Mouse (Mus musculus): ENCODE results near the gene Cacna1c. TPM values are rescaled to one million over a fixed set of nuclear protein-coding genes. Genes with fewer than 3 reads are reported as not detected.
A peak's percentile ranks its signal among the peaks of the same experiment; 100 is the strongest.

Cacna1c gene
- polyA plus RNA-seq, 1 experiment from 2014 or later = 4.8 TPM

DNA sequence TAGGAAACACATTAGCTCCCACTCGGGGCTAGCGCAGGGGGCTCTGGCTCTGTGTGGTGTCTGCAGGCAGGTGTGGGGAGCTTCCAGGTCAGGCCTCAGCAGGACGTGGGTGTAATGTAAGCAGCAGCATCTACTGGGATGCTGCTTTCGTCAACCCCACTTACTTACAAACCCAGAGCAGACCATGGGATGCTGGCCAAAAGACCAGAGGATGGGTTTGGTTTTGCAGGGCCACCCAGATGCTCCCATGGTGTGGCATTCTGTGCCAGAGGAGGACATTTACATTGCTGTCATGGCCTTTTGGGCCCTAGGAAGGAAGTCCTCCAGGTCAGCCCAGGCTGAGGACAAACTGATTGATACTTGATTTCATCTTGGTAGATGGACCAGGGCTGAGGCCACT, 521.4 kb downstream of the Cacna1c start:
- H3K36me3 ChIP-seq (ENCODE audit: insufficient read depth, low read length) = peaks cover 7% of the 10 kb centered on the region; the same call in 1 of the 2 replicates

GRCm38 (mm10) chr6:118673974-118674695, 522.1 kb downstream of the Cacna1c start:
- no peaks in the 10 kb centered on the region for H3K9me3 ChIP-seq (ENCODE audit: low read length)
- peaks cover 9% of the 10 kb centered on the region; the same call in 1 of the 2 replicates for H3K36me3 ChIP-seq (ENCODE audit: insufficient read depth, low read length)
- no peak overlapping the region for H3K4me3 ChIP-seq (ENCODE audit: low read depth, low read length)
- WGBS = 69% methylated on average over 12 of the region's 12 CpGs
- TF ChIP-seq CTCF (IDR thresholded peaks at IDR 0.05) = no peak
- no peak for TF ChIP-seq EP300 (IDR thresholded peaks at IDR 0.05)
- H3K9ac ChIP-seq (replicated peaks; ENCODE audit: low read depth) = no peak overlapping the region
- no peaks in the 10 kb centered on the region for H3K27me3 ChIP-seq (replicated peaks; ENCODE audit: insufficient read depth, low read length)
- no peaks in the 10 kb centered on the region for H3K4me1 ChIP-seq (ENCODE audit: insufficient read depth, low read depth, low read length)
- ATAC-seq (no peak), DNase-seq (ENCODE audit: low spot score) (no peak)
- H3K4me2 ChIP-seq (replicated peaks; ENCODE audit: low read depth, low read length) = no peak overlapping the region
- H3K27ac ChIP-seq (ENCODE audit: low read length) = no peak overlapping the region

More for the DNA sequence above, 521.4 kb downstream of the Cacna1c start:
- Histone ChIP-seq H3K27me3 (replicated peaks; ENCODE audit: insufficient read depth, low read length) (no peaks in the 10 kb centered on the region), H3K27ac (ENCODE audit: low read length) (no peak overlapping the region), H3K4me3 (ENCODE audit: low read depth, low read length) (no peak overlapping the region), H3K4me2 (replicated peaks; ENCODE audit: low read depth, low read length) (no peak overlapping the region), H3K9me3 (ENCODE audit: low read length) (no peaks in the 10 kb centered on the region), H3K9ac (replicated peaks; ENCODE audit: low read depth) (no peak overlapping the region), H3K4me1 (ENCODE audit: insufficient read depth, low read depth, low read length) (no peaks in the 10 kb centered on the region)
- ATAC-seq (no peak), DNase-seq (ENCODE audit: low spot score) (no peak)
- no peak for TF ChIP-seq EP300 (IDR thresholded peaks at IDR 0.05)
- TF ChIP-seq CTCF (IDR thresholded peaks at IDR 0.05) = no peak
- WGBS = 80% methylated on average over 4 of the region's 4 CpGs

DNA sequence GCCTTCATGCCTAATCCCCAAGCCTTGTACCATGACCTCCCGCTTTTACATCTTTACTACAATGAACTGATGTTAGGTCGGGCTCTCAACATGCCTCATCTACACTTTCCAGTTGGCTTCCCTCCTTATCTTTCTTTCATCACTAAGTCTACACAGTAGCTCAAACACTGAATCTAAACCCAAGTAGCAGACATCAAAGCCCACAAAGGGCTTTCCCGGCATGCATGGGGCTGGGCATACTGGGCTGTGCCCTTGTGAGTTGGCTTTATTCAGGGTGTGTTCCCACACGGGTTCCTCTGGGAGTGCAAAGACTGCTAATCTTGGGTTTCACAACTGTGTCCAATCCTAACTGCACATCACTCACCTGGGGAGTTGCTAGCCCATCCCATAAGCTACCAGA, 542.9 kb downstream of the Cacna1c start:
- no peak for DNase-seq (ENCODE audit: low spot score)
- ATAC-seq = no peak
- no peak overlapping the region for H3K4me2 ChIP-seq (replicated peaks; ENCODE audit: low read depth, low read length)
- 62% methylated on average over 4 of the region's 4 CpGs for whole genome bisulfite sequencing
- H3K27me3 ChIP-seq (replicated peaks; ENCODE audit: insufficient read depth, low read length) = no peaks in the 10 kb centered on the region
- no peaks in the 10 kb centered on the region for H3K4me1 ChIP-seq (ENCODE audit: insufficient read depth, low read depth, low read length)
- TF ChIP-seq EP300 (IDR thresholded peaks at IDR 0.05) (no peak), CTCF (IDR thresholded peaks at IDR 0.05) (no peak)
- peaks cover 7% of the 10 kb centered on the region for H3K36me3 ChIP-seq (ENCODE audit: insufficient read depth, low read length)
- no peak overlapping the region for H3K4me3 ChIP-seq (ENCODE audit: low read depth, low read length)
- no peaks in the 10 kb centered on the region for H3K9me3 ChIP-seq (ENCODE audit: low read length)
- H3K27ac ChIP-seq (ENCODE audit: low read length) = no peak overlapping the region
- H3K9ac ChIP-seq (replicated peaks; ENCODE audit: low read depth) = no peak overlapping the region

DNA sequence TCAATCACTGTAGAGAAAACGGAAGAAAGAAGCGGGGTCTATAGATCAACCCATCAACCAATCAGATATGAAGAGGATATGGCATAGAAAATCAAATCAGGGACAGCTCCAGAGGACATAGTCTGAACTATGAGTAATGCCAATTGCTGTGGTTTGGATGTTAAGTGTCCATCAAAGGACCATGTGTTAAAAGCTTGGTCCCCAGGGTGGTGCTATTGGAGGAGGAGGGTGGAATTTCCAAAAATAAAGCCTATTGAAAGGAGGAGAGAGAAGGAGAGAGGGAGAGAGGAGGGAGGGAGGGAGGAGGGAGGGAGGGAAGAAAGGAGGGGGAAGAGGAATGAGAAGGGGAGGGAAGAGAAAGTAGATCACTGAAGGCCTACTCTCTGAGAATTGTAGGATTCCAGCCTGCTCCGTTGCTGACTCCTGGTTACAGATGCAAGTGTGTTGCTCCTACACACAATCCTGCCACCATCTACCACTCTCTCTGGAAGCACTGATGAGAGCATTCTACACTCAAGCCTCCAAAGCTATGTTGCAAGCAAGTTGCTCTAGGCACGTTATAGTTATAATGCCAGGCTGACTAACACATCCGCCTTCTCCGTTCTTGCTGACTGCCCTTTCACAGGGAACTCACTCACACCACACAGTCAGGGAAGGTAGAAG, 547.0 kb downstream of the Cacna1c start:
- no peak overlapping the region for H3K27ac ChIP-seq (ENCODE audit: low read length)
- no peak for ATAC-seq
- TF ChIP-seq CTCF (IDR thresholded peaks at IDR 0.05) (no peak), EP300 (IDR thresholded peaks at IDR 0.05) (no peak)
- H3K9me3 ChIP-seq (ENCODE audit: low read length) = no peaks in the 10 kb centered on the region
- H3K9ac ChIP-seq (replicated peaks; ENCODE audit: low read depth) = no peak overlapping the region
- H3K27me3 ChIP-seq (replicated peaks; ENCODE audit: insufficient read depth, low read length) = no peaks in the 10 kb centered on the region
- H3K4me2 ChIP-seq (replicated peaks; ENCODE audit: low read depth, low read length) = no peak overlapping the region
- no peaks in the 10 kb centered on the region for H3K4me1 ChIP-seq (ENCODE audit: insufficient read depth, low read depth, low read length)
- WGBS = 89% methylated on average over 6 of the region's 6 CpGs
- DNase-seq (ENCODE audit: low spot score) = no peak
- H3K4me3 ChIP-seq (ENCODE audit: low read depth, low read length) = no peak overlapping the region
- no peaks in the 10 kb centered on the region; the same call in 1 of the 2 replicates for H3K36me3 ChIP-seq (ENCODE audit: insufficient read depth, low read length)

DNA sequence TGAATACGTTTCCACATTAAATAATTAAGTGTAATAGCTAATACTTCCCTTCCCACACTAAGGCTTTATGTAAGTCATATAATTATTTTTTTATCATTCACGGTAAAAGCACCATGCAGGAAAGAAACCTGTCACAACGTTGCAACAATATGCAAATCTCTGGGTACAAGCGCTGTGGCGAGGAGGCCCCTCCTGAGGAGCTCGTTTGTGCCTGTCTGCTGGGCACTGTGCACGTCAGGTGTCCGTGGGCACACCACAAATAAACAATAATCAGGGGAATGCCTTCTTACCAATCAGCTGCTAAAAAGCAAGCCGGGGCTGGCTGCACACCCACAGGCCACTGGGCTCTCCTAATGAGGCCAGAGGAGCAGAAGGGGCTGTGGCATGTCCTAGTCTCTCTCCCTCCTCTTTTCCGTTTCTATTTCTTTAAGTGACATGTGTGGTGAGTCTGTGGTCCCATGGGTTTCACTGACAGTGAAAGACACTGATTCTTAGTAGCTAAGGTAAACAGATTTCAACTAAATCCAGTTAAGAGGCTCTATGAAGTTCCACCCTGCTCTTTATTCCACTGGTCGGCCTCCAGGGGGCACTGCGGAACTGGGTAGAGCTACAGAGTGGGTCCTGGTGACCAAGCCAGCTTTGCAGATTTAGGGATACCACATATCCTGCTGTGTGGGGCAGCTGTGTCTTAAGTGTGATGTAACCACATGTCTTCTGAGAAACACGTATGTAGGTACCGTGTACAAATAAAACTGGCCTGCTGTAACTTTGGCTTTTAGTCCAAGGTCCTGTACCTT, 549.8 kb downstream of the Cacna1c start:
- Histone ChIP-seq H3K27ac (ENCODE audit: low read length) (no peak overlapping the region), H3K4me3 (ENCODE audit: low read depth, low read length) (no peak overlapping the region), H3K9ac (replicated peaks; ENCODE audit: low read depth) (no peak overlapping the region), H3K4me2 (replicated peaks; ENCODE audit: low read depth, low read length) (no peak overlapping the region), H3K27me3 (replicated peaks; ENCODE audit: insufficient read depth, low read length) (no peaks in the 10 kb centered on the region), H3K4me1 (ENCODE audit: insufficient read depth, low read depth, low read length) (no peaks in the 10 kb centered on the region), H3K9me3 (ENCODE audit: low read length) (no peaks in the 10 kb centered on the region), H3K36me3 (ENCODE audit: insufficient read depth, low read length) (no peaks in the 10 kb centered on the region)
- ATAC-seq (peak; percentile 75), DNase-seq (ENCODE audit: low spot score) (peak; percentile 78)
- TF ChIP-seq CTCF (IDR thresholded peaks at IDR 0.05) = peak; percentile 85
- no peak for TF ChIP-seq EP300 (IDR thresholded peaks at IDR 0.05)
- WGBS = 55% methylated on average over 14 of the region's 14 CpGs

- TF ChIP-seq EP300 (IDR thresholded peaks at IDR 0.05) = no peak
- no peak for TF ChIP-seq CTCF (IDR thresholded peaks at IDR 0.05)
- Histone ChIP-seq H3K4me2 (replicated peaks; ENCODE audit: low read depth, low read length) (no peak overlapping the region), H3K4me1 (ENCODE audit: insufficient read depth, low read depth, low read length) (no peaks in the 10 kb centered on the region), H3K36me3 (ENCODE audit: insufficient read depth, low read length) (no peaks in the 10 kb centered on the region), H3K9ac (replicated peaks; ENCODE audit: low read depth) (no peak overlapping the region), H3K9me3 (ENCODE audit: low read length) (no peaks in the 10 kb centered on the region), H3K4me3 (ENCODE audit: low read depth, low read length) (no peak overlapping the region), H3K27me3 (replicated peaks; ENCODE audit: insufficient read depth, low read length) (no peaks in the 10 kb centered on the region), H3K27ac (ENCODE audit: low read length) (no peak overlapping the region)
- 83% methylated on average over 12 of the region's 12 CpGs for WGBS
- no peak for DNase-seq (ENCODE audit: low spot score)
- no peak for ATAC-seq
Measured at GRCm38 (mm10) chr6:118644866-118645265, 551.4 kb downstream of the Cacna1c start.

All from lung, postnatal 0 days (tissue).